Mouse (Mus musculus): ENCODE measurements around the gene Barhl2. TPM values are rescaled to one million over a fixed set of nuclear protein-coding genes. Genes with fewer than 3 reads are reported as not detected.

Gene Barhl2
- polyA plus RNA-seq, 1 experiment from 2014 or later: 1.8 TPM

DNA sequence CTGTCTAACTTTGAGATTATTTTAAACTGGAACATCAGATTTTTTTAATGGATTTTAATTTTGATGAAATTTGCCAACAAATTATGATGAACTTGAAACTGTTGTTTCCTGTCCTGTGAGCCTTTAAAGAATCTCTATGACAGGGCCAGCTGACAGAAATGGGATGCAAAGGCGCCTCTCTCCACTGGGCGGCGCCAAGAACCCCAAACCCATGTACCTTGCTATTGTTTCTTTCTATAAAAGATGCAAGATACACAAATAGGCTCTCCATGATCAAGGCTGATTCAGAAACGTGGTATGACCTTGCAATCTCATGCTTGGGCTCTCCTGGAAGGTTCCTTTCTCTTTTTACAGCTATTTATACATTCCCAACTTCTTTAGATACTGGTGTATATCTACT lies 3.9 kb upstream of the Barhl2 start:
- no peak for ATAC-seq
- WGBS: 2% methylated on average over 4 of the region's 4 CpGs
- H3K9ac ChIP-seq: no peak overlapping the region
- H3K27ac ChIP-seq: no peak overlapping the region
- H3K36me3 ChIP-seq (ENCODE audit: poor library complexity, severe bottlenecking): no peaks in the 10 kb centered on the region
- no peaks in the 10 kb centered on the region for H3K9me3 ChIP-seq (replicated peaks)
- no peak overlapping the region for H3K4me3 ChIP-seq
- peaks cover 99% of the 10 kb centered on the region for H3K27me3 ChIP-seq
- peaks cover 76% of the 10 kb centered on the region for H3K4me1 ChIP-seq
- H3K4me2 ChIP-seq: no peak overlapping the region

DNA sequence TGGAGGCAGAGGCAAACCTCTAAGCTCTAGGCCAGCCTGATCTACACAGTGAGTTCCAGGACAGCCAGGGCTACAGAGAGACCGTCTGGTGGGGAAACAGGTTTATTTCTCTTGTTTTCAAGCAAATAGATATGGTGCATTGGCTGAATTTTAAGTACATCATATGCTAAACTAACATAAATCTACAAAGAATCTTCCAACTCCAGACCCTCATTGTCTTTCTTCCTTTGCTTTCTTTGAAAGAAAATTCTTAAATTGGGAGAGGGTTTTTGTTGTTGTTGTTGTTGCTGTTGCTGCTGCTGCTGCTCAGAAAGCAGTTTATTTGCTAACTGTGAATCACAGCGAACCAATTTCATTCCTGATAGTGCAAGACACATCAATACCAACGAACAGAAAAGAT lies 3.5 kb upstream of the Barhl2 start:
- Histone ChIP-seq H3K4me2 (no peak overlapping the region), H3K4me1 (peaks cover 72% of the 10 kb centered on the region), H3K4me3 (no peak overlapping the region), H3K9ac (no peak overlapping the region), H3K27ac (no peak overlapping the region), H3K36me3 (ENCODE audit: poor library complexity, severe bottlenecking) (no peaks in the 10 kb centered on the region), H3K9me3 (replicated peaks) (no peaks in the 10 kb centered on the region), H3K27me3 (peaks cover 98% of the 10 kb centered on the region)
- WGBS: 11% methylated on average over 3 of the region's 3 CpGs
- no peak for ATAC-seq

DNA sequence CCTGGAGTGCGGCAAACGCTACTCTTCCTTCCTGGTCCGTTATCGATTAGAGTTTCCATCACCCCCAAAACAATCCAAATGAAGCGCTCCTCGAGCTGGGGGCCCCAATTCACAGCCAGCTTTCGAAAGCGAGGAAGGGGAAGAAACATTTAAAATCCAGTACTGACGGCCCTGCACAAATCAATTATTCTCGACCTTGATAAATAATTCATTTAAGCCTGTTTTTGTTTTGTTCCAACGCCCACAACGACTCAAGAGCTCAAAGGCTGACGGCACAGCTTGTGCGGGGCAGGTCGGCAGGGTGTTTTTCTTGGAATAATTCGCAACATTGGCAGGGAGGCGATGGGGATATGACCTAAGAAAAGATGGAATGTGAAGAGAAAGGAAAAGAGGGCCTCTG lies 2.6 kb upstream of the Barhl2 start:
- peaks cover 96% of the 10 kb centered on the region for H3K27me3 ChIP-seq
- no peak for ATAC-seq
- H3K9me3 ChIP-seq (replicated peaks): no peaks in the 10 kb centered on the region
- 2% methylated on average over 17 of the region's 17 CpGs for WGBS
- H3K9ac ChIP-seq: no peak overlapping the region
- H3K4me3 ChIP-seq: 0 out of 2 replicates have a peak overlapping the region, but pooled peaks have one; percentile 4
- peaks cover 63% of the 10 kb centered on the region for H3K4me1 ChIP-seq
- H3K36me3 ChIP-seq (ENCODE audit: poor library complexity, severe bottlenecking): no peaks in the 10 kb centered on the region
- no peak overlapping the region for H3K27ac ChIP-seq
- H3K4me2 ChIP-seq: peak overlapping the region; percentile 86

DNA sequence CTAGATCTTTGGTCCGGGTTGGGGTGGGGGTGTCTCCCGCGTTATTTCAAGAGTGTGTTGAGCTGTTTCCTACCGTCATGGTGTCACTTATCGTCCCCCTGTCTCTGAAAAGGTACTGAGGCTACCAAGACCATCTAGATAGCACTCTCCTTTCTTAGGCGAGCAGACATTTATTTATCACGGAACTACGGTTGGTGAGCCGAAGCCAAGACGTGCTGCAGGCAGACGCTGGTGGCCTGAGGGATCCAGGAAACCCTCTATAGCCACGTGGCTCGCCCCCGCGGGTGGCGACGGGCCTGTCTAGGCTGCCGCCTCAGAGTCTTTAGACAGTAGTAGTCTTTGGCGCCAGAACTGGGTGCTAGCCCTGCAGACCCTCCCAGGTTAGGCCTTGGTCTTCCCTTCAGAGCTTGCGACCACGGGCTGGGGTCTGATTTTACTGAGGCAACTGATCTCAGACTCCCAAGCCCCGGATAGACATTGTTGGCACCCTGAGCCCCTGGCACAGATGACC lies 2.1 kb upstream of the Barhl2 start:
- H3K4me3 ChIP-seq: 0 out of 2 replicates have a peak overlapping the region, but pooled peaks have one; percentile 52
- no peak for ATAC-seq
- no peaks in the 10 kb centered on the region for H3K36me3 ChIP-seq (ENCODE audit: poor library complexity, severe bottlenecking)
- peaks cover 58% of the 10 kb centered on the region for H3K4me1 ChIP-seq
- 1% methylated on average over 22 of the region's 22 CpGs for WGBS
- no peaks in the 10 kb centered on the region for H3K9me3 ChIP-seq (replicated peaks)
- H3K9ac ChIP-seq: no peak overlapping the region
- H3K27me3 ChIP-seq: peaks cover 96% of the 10 kb centered on the region
- peak overlapping the region; percentile 86 for H3K4me2 ChIP-seq
- H3K27ac ChIP-seq: no peak overlapping the region

DNA sequence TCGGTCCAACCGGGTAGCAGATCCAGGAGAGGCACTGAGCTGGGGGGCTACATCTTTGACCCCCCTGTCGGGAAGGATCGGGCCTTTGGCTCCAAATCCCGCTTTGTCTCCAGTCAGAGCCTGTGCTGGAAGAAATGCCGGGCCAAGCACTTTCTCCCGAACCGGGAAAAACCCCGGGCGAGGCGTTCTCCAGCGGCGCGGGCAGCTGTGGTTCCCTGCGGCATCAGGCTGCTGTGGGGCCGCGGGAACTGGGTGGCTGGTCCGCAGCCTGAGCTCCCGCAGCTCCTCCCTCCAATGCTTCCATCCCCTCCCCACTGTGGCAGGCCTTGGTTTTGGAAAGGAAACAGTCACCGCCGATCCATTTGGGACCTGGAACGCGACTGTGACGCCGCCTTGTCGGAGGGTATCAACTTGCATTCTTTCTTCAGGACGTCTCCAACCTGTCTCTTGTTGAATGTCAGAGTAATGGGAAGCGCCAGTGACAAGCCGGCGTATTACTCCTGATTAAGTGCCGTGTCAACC lies 1.2 kb upstream of the Barhl2 start:
- no peaks in the 10 kb centered on the region for H3K36me3 ChIP-seq (ENCODE audit: poor library complexity, severe bottlenecking)
- H3K4me3 ChIP-seq: peak overlapping the region; percentile 52
- peak overlapping the region; percentile 86 for H3K4me2 ChIP-seq
- peak overlapping the region; percentile 64 for H3K9ac ChIP-seq
- peaks cover 50% of the 10 kb centered on the region for H3K4me1 ChIP-seq
- H3K27ac ChIP-seq: peak overlapping the region; percentile 40; the same call in 1 of the 2 replicates
- under 1% methylated on average over 31 of the region's 31 CpGs for WGBS
- no peak for ATAC-seq
- peaks cover 96% of the 10 kb centered on the region for H3K27me3 ChIP-seq
- no peaks in the 10 kb centered on the region for H3K9me3 ChIP-seq (replicated peaks)

DNA sequence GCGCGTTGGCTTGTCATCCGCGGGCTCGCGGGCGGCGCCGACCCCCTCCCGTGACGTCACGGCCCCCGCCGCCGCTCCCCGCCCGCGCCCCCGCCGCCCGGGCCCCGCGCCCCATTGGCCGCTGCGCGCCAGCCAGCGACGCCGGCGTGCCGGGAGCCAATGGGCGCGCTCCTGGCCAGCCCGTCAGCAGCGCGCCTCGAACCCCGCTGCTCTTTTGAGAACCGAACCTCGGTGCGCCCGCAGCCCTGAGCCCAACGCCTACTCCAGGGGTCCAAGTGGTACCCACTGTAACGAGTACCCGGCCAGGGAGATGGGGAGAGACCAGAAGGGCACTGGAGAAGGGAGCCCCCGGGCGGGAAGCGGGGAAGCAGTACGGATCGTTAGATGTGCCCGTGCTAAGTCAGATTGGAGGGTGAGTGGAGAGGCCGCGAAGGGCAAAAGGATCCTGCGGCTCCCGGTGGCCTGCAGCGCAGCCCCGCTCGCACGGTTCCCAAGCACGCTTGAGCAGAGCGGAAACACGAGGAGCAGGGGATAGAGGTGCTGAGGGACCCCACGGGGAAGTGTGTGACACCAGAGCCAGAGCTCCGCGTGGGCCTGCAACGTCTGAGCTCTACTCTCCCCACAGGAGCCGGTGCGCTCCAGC lies 632 bp upstream of the Barhl2 start:
- H3K27me3 ChIP-seq: peaks cover 96% of the 10 kb centered on the region
- peaks cover 45% of the 10 kb centered on the region for H3K4me1 ChIP-seq
- peak overlapping the region; percentile 64 for H3K9ac ChIP-seq
- peak overlapping the region; percentile 52 for H3K4me3 ChIP-seq
- H3K27ac ChIP-seq: peak overlapping the region; percentile 40; the same call in 1 of the 2 replicates
- WGBS: under 1% methylated on average over 51 of the region's 68 CpGs
- H3K9me3 ChIP-seq (replicated peaks): no peaks in the 10 kb centered on the region
- ATAC-seq: peak; percentile 79
- H3K4me2 ChIP-seq: peak overlapping the region; percentile 86
- H3K36me3 ChIP-seq (ENCODE audit: poor library complexity, severe bottlenecking): no peaks in the 10 kb centered on the region

DNA sequence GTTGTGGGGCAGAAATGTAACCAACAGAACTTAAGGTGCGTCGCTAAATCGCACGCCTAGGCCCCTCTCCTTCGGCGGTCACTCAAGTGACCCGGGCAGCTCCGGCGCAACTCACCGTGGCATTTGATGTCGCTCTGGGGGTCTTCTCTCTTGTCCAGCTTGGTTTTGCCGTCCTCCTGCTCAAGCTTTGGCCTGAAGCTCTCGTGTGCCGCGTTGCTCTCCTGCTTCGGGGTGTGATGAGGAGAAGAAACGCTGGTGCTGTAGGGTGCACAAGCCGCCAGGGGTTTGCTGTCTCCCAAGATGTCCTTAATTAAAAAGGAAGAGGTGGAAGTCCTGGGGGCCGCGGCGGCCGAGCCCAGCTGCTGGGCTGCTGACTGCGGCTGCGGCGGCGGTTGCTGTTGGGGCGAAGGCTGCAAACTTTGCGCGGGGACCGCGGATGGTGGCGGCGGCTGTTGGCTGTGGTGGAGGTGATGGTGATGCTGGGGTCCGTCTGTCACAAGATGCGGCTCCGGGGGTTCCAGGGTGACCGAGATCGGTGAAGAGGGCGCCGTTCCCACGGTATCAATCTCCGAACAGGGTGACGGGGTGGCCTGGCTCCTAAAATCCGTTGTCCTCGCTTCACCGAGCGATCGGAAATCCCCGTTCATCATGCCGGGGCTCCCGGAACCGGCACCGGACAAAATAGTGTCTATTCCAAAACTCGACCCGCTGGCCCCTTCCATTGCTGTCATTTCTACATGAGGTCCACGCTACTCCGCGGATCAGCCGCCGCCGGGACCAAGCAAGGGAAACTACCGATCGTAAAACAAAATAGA lies 648 bp downstream of the Barhl2 start:
- H3K27me3 ChIP-seq: peaks cover 95% of the 10 kb centered on the region
- peak overlapping the region; percentile 32 for H3K27ac ChIP-seq
- ATAC-seq: no peak
- H3K4me2 ChIP-seq: peak overlapping the region; percentile 86
- peak overlapping the region; percentile 52 for H3K4me3 ChIP-seq
- peaks cover 45% of the 10 kb centered on the region for H3K4me1 ChIP-seq
- under 1% methylated on average over 63 of the region's 63 CpGs for WGBS
- H3K36me3 ChIP-seq (ENCODE audit: poor library complexity, severe bottlenecking): no peaks in the 10 kb centered on the region
- H3K9me3 ChIP-seq (replicated peaks): no peaks in the 10 kb centered on the region
- peak overlapping the region; percentile 64 for H3K9ac ChIP-seq

DNA sequence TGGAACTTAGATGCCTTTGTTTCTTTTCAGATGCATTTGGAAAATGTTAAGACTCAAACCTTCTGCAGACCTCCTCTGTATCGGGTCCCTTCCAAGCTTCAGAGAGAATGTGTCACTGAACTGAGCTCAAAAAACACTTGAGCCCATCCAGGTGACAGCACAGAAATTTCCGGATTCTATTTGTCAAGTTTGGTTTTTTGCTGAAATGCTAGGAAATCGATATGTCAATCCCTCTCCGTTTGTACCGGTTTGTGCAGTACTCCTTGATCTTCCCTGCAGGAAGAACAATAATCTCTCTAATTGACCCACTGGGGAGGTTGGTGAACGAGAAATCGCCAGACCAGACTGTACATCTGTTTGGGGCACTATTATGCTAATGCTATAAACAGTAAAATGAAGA lies 2.0 kb downstream of the Barhl2 start:
- H3K36me3 ChIP-seq (ENCODE audit: poor library complexity, severe bottlenecking): no peaks in the 10 kb centered on the region
- peaks cover 94% of the 10 kb centered on the region for H3K27me3 ChIP-seq
- peaks cover 50% of the 10 kb centered on the region for H3K4me1 ChIP-seq
- 3% methylated on average over 7 of the region's 7 CpGs for WGBS
- no peak for ATAC-seq
- H3K27ac ChIP-seq: no peak overlapping the region
- H3K9ac ChIP-seq: peak overlapping the region; percentile 34; the same call in 1 of the 2 replicates
- H3K9me3 ChIP-seq (replicated peaks): no peaks in the 10 kb centered on the region
- peak overlapping the region; percentile 47 for H3K4me2 ChIP-seq
- H3K4me3 ChIP-seq: peak overlapping the region; percentile 31

DNA sequence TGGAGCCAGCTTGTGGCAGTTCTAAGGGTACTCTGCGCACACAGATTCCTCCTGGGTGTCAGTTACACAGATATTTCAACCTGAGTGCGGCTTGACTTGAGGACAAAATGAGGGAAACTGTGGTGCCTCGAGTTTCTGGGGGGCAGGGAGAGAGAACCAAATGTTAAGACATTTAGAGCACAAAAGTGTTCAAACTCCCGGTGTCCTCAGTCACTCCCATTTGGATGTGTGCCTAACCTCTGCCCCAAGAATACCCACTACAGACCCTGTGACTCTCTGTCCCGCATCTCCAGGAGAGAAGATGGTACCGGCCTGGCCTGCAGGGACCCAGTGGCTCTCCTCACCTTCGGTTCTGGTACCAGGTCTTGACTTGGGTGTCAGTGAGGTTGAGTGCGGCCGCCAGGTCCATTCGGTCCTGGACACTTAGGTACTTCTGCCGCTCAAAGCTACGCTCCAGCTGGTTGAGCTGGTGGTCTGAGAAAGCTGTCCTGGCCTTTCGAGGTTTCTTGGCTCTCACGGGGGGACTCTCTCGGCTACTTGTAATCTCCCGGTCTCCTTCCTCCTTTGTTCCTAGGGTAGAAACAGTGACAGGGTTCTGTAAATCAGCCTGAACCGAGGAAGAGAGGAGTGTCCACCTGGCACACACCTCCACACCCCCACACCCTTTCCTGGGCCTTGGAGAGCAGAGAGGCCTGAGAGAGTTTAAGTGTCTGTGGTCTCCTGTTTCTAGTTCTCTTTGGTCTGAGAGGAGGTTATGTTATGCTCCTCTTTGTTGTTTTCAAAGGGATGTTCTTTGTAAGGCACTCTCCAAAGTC lies 2.7 kb downstream of the Barhl2 start:
- ATAC-seq: no peak
- no peaks in the 10 kb centered on the region for H3K36me3 ChIP-seq (ENCODE audit: poor library complexity, severe bottlenecking)
- H3K9ac ChIP-seq: peak overlapping the region; percentile 34
- peaks cover 46% of the 10 kb centered on the region for H3K4me1 ChIP-seq
- 0 out of 2 replicates have a peak overlapping the region, but pooled peaks have one; percentile 8 for H3K27ac ChIP-seq
- H3K27me3 ChIP-seq: peaks cover 94% of the 10 kb centered on the region
- H3K4me2 ChIP-seq: peak overlapping the region; percentile 47
- no peaks in the 10 kb centered on the region for H3K9me3 ChIP-seq (replicated peaks)
- 1% methylated on average over 17 of the region's 17 CpGs for WGBS
- H3K4me3 ChIP-seq: peak overlapping the region; percentile 31

DNA sequence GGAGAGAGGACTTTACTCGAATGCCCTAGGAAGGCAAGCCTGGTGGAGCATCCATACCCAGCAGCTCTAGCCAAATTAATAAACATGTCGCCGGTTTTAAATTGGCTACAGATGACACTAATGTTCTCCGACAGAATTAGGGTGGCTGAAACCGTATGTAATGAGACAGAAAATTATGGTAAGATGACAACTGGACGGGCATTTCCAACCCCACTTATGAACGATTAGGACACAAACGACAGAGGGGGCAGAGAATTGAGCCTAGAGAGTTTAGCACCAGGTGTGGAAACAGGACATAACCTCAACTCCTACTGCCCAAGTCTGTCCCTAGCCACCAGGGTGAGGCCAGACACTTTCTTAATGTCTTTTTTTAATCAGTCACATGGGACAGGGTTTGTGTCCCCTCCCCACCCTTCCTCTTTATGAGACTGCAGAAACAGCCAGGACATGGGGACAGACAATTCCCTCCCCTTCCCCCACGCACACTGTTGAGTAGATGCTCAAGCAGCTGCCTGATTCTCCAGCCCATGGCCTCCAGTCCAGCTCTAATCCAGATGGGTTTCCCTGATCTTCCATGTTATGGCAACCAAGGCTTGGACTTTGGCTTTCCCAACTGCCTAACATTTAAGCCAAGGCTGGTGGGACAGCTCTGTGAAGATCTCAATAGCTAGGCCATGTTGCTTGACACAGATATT lies 3.4 kb downstream of the Barhl2 start:
- H3K9ac ChIP-seq: 0 out of 2 replicates have a peak overlapping the region, but pooled peaks have one; percentile 30
- no peaks in the 10 kb centered on the region for H3K9me3 ChIP-seq (replicated peaks)
- H3K4me3 ChIP-seq: peak overlapping the region; percentile 31
- ATAC-seq: no peak
- H3K4me2 ChIP-seq: peak overlapping the region; percentile 47
- no peaks in the 10 kb centered on the region for H3K36me3 ChIP-seq (ENCODE audit: poor library complexity, severe bottlenecking)
- peak overlapping the region; percentile 8; the same call in 1 of the 2 replicates for H3K27ac ChIP-seq
- 1% methylated on average over 9 of the region's 9 CpGs for WGBS
- peaks cover 40% of the 10 kb centered on the region for H3K4me1 ChIP-seq
- peaks cover 94% of the 10 kb centered on the region for H3K27me3 ChIP-seq

DNA sequence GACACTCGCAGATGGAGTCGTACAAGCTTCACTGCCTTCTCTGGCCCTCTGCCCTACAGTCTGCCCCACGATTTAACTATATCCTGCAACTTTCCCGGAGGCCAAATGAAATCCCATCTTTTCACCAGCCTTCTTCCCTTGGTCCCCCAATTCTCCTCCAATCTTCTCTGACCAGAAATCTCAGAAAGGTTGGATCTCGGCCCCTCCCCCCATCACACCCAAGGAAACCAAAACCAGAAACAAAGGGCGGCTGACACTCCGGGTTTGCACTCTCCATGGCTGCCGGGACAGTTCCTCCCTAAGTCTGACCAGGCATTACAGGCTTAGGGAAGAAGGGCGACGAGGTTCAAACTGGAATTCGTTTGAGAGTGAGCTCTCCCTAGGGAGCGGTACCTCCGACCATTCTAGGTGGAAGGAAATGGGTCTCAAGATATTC lies 4.1 kb downstream of the Barhl2 start:
- Histone ChIP-seq H3K4me2 (peak overlapping the region; percentile 47), H3K9ac (peak overlapping the region; percentile 49), H3K36me3 (ENCODE audit: poor library complexity, severe bottlenecking) (no peaks in the 10 kb centered on the region), H3K27ac (peak overlapping the region; percentile 51), H3K4me3 (peak overlapping the region; percentile 31), H3K9me3 (replicated peaks) (no peaks in the 10 kb centered on the region), H3K4me1 (peaks cover 33% of the 10 kb centered on the region), H3K27me3 (peaks cover 94% of the 10 kb centered on the region)
- WGBS: under 1% methylated on average over 13 of the region's 13 CpGs
- no peak for ATAC-seq

All from forebrain, embryonic 13.5 days (tissue).